Mouse (Mus musculus) lung, postnatal 10 days (tissue): Measurements from ENCODE around the gene Lrp11.
"Not testable (repeated sequence)": the region's sequence is repeated elsewhere in the genome, so short reads cannot be mapped to it uniquely, and the experiment has no call there.

Source experiments
- DNase-seq: peaks from one replicate; pipeline ENCODE4 v3.0.0; 2021

The Lrp11 gene

GRCm38 (mm10) chr10:7589592-7590233 is at the start of gene Lrp11:
Lrp11 (plus strand) TSS chr10:7589800.
- DNase-seq: peak; percentile 93

GRCm38 (mm10) chr10:7578002-7578401 is 11.6 kb upstream of the Lrp11 start:
- DNase-seq: peak; percentile 67

GRCm38 (mm10) chr10:7581401-7581800 is 8.2 kb upstream of the Lrp11 start:
- no peak for DNase-seq

- DNase-seq: no peak
These were observed 7.3 kb upstream of the Lrp11 start for GRCm38 (mm10) chr10:7582157-7582890.

GRCm38 (mm10) chr10:7582891-7583557 is 6.6 kb upstream of the Lrp11 start:
- no peak for DNase-seq

- no peak for DNase-seq
These were observed 2.8 kb upstream of the Lrp11 start for GRCm38 (mm10) chr10:7586771-7587170.

- no peak for DNase-seq
These were observed 662 bp downstream of the Lrp11 start for GRCm38 (mm10) chr10:7590234-7590689.

- DNase-seq: no peak
These were observed 1.2 kb downstream of the Lrp11 start for GRCm38 (mm10) chr10:7590792-7591191.

- no peak for DNase-seq
These were observed 5.2 kb downstream of the Lrp11 start for GRCm38 (mm10) chr10:7594797-7595196.

GRCm38 (mm10) chr10:7596251-7596650 is 6.7 kb downstream of the Lrp11 start:
- DNase-seq: no peak

GRCm38 (mm10) chr10:7598177-7598576 is 8.6 kb downstream of the Lrp11 start:
- DNase-seq: no peak

GRCm38 (mm10) chr10:7600647-7601046 is 11.0 kb downstream of the Lrp11 start:
- DNase-seq: peak; percentile 83

GRCm38 (mm10) chr10:7605168-7605567 is 15.6 kb downstream of the Lrp11 start:
- no peak for DNase-seq

GRCm38 (mm10) chr10:7606437-7606836 is 16.8 kb downstream of the Lrp11 start:
- DNase-seq: no peak

GRCm38 (mm10) chr10:7608611-7609010 is 19.0 kb downstream of the Lrp11 start:
- no peak for DNase-seq

- no peak for DNase-seq
These were observed 22.0 kb downstream of the Lrp11 start for GRCm38 (mm10) chr10:7611647-7612046.

- not testable (repeated sequence) for DNase-seq
These were observed 22.6 kb downstream of the Lrp11 start for GRCm38 (mm10) chr10:7612210-7612609.

- no peak for DNase-seq
These were observed 25.2 kb downstream of the Lrp11 start for GRCm38 (mm10) chr10:7614834-7615233.

GRCm38 (mm10) chr10:7617146-7617545 is 27.5 kb downstream of the Lrp11 start:
- not testable (repeated sequence) for DNase-seq

- not testable (repeated sequence) for DNase-seq
These were observed 28.0 kb downstream of the Lrp11 start for GRCm38 (mm10) chr10:7617556-7617955.

- DNase-seq: no peak
These were observed 30.2 kb downstream of the Lrp11 start for GRCm38 (mm10) chr10:7619821-7620241.

- DNase-seq: no peak
These were observed 31.1 kb downstream of the Lrp11 start for GRCm38 (mm10) chr10:7620723-7621122.

GRCm38 (mm10) chr10:7622378-7622777 is 32.8 kb downstream of the Lrp11 start:
- DNase-seq: no peak
